8 mouse cellular contexts compared by ENCODE assay signal in the genomic region with DNA sequence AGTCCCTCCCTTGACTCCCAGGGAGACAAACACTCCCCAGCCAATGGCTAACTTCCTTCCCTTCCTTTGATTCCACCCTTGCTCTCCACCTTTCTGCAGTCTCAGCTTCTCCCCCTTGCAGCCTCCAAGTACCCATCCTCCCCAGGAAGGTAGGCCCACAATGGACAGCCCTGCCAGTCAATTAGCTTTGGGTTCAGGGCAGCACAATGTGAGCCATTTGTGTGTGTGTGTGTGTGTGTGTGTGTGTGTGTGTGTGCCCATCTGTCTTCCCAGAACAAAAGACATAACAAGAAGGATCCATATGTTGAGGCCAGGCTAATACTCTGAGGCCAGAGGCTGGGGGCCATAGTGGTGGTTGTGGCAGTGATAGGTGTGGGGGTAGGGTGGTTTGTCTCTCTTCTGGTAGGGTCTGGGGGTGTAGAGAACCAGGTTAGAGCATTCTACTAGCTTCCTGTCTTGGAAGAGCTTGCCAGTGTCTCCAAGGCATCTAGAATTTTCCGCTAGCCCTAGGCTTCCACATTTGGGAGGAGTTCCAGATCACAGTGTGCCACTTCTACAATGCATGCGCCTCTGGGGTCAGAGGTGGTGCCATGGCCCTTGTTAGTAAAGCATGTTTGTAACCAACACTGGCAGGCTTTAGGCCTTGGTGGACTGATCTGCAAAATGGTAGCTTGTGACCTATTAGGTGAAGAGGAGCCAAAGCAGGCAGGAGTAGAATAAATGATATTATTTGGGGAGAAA. TPM values are rescaled to one million over a fixed set of nuclear protein-coding genes. Genes with fewer than 3 reads are reported as not detected.
DNase-seq lines count a peak whose midpoint lies in the region; ATAC-seq lines count a peak whose summit lies in the region.

No protein-coding gene starts in this region.

- 47% methylated on average over 2 of the region's 2 CpGs for WGBS in kidney, embryonic 16.5 days
- 44% methylated on average over 2 of the region's 2 CpGs for WGBS in embryonic facial prominence, embryonic 13.5 days
- WGBS in hindbrain, embryonic 16.5 days = 18% methylated on average over 2 of the region's 2 CpGs

- H3K4me2 ChIP-seq in kidney, embryonic 16.5 days (replicated peaks; ENCODE audit: low read depth, low read length) = peak overlapping the region; percentile 56; the same call in 1 of the 2 replicates
- peak overlapping the region; percentile 65 for H3K4me2 ChIP-seq in embryonic facial prominence, embryonic 13.5 days
- H3K4me2 ChIP-seq in hindbrain, embryonic 16.5 days (ENCODE audit: low read length) = peak overlapping the region; percentile 54

- ATAC-seq in kidney, embryonic 16.5 days (ENCODE audit: low FRiP score, low TSS enrichment) = peak; percentile 8; the same call in 1 of the 2 replicates
- ATAC-seq in embryonic facial prominence, embryonic 13.5 days (ENCODE audit: insufficient number of reproducible peaks, insufficient read depth, low FRiP score, low TSS enrichment, low read depth) = no peak
- ATAC-seq in hindbrain, embryonic 16.5 days = peak; percentile 18

- H3K36me3 ChIP-seq in kidney, embryonic 16.5 days (ENCODE audit: insufficient read depth, low read length) = no peaks in the 10 kb centered on the region
- no peaks in the 10 kb centered on the region for H3K36me3 ChIP-seq in embryonic facial prominence, embryonic 13.5 days
- peaks cover 4% of the 10 kb centered on the region; the same call in 1 of the 2 replicates for H3K36me3 ChIP-seq in hindbrain, embryonic 16.5 days (ENCODE audit: control insufficient read depth, insufficient read depth, low read length)

- no peak overlapping the region for H3K4me3 ChIP-seq in kidney, embryonic 16.5 days (ENCODE audit: low read length)
- H3K4me3 ChIP-seq in embryonic facial prominence, embryonic 13.5 days = 0 out of 2 replicates have a peak overlapping the region, but pooled peaks have one; percentile 37
- H3K4me3 ChIP-seq in hindbrain, embryonic 16.5 days (ENCODE audit: low read length) = no peak overlapping the region

- peaks cover 62% of the 10 kb centered on the region for H3K4me1 ChIP-seq in kidney, embryonic 16.5 days (ENCODE audit: insufficient read depth, low read length)
- H3K4me1 ChIP-seq in embryonic facial prominence, embryonic 13.5 days = peaks cover 67% of the 10 kb centered on the region
- H3K4me1 ChIP-seq in hindbrain, embryonic 16.5 days (ENCODE audit: control insufficient read depth, insufficient read depth, low read depth, low read length) = peaks cover 22% of the 10 kb centered on the region

- H3K27me3 ChIP-seq in kidney, embryonic 16.5 days (ENCODE audit: insufficient read depth, low read length) = no peaks in the 10 kb centered on the region
- no peaks in the 10 kb centered on the region for H3K27me3 ChIP-seq in embryonic facial prominence, embryonic 13.5 days
- H3K27me3 ChIP-seq in hindbrain, embryonic 16.5 days (replicated peaks; ENCODE audit: control insufficient read depth, insufficient read depth, low read length) = no peaks in the 10 kb centered on the region

- no peak for DNase-seq in kidney, adult 18-20 months
- DNase-seq in neural tube, embryonic 10.5 days (ENCODE audit: extremely low spot score, low spot score) = peak; percentile 50
- DNase-seq in layer of hippocampus, postnatal 25 days (ENCODE audit: extremely low spot score in 1 of 2, low spot score in 1 of 2) = no peak
- DNase-seq in frontal cortex, postnatal 25 days (ENCODE audit: low spot score in 2 of 2) = no peak
- DNase-seq in adrenal gland, postnatal 14 days = no peak

- no peaks in the 10 kb centered on the region for H3K9me3 ChIP-seq in kidney, embryonic 16.5 days (ENCODE audit: low read length)
- no peaks in the 10 kb centered on the region for H3K9me3 ChIP-seq in embryonic facial prominence, embryonic 13.5 days
- H3K9me3 ChIP-seq in hindbrain, embryonic 16.5 days (ENCODE audit: control insufficient read depth, low read length) = no peaks in the 10 kb centered on the region

- peak overlapping the region; percentile 97 for H3K27ac ChIP-seq in kidney, embryonic 16.5 days (ENCODE audit: low read length)
- peak overlapping the region; percentile 99 for H3K27ac ChIP-seq in embryonic facial prominence, embryonic 13.5 days
- H3K27ac ChIP-seq in hindbrain, embryonic 16.5 days (ENCODE audit: low read depth, low read length) = peak overlapping the region; percentile 89

- H3K9ac ChIP-seq in kidney, embryonic 16.5 days (replicated peaks; ENCODE audit: low read length) = peak overlapping the region; percentile 50; the same call in 1 of the 2 replicates
- H3K9ac ChIP-seq in embryonic facial prominence, embryonic 13.5 days = no peak overlapping the region; the same call in 1 of the 2 replicates
- H3K9ac ChIP-seq in hindbrain, embryonic 16.5 days (ENCODE audit: low read depth, low read length) = no peak overlapping the region

RNA-seq across cellular contexts. Expression of a gene that starts 33.1 kb away (rescaled TPM):
- polyA plus RNA-seq in kidney, embryonic 16.5 days (2015; fragmentation: Nextera tagmentation; extraction: Ambion mirVana) = 73.9 and 74.5 TPM in 2 replicates
- polyA plus RNA-seq in embryonic facial prominence, embryonic 13.5 days (2015; fragmentation: Nextera tagmentation; extraction: Ambion mirVana) = 108 and 119 TPM in 2 replicates
- polyA plus RNA-seq in hindbrain, embryonic 16.5 days (2015; fragmentation: Nextera tagmentation; extraction: Ambion mirVana) = 72.2 and 80.1 TPM in 2 replicates
- 10 to 100 TPM; 41.4 to 41.8 TPM for total RNA-seq in layer of hippocampus, postnatal 25 days (2021)
- 76.8 and 82.7 TPM in 2 replicates for total RNA-seq in adrenal gland, postnatal 14 days (2021)
